Mouse (Mus musculus): Measurements from ENCODE around the gene Slc35g1. TPM values are rescaled to one million over a fixed set of nuclear protein-coding genes. Genes with fewer than 3 reads are reported as not detected.

The Slc35g1 gene
- polyA plus RNA-seq, 2 experiments: 3.4 to 4.1 TPM

- Histone ChIP-seq H3K4me1 (replicated peaks; ENCODE audit: control insufficient read depth in 2 of 2, insufficient read depth in 2 of 2, low read length in 1 of 2) (no peaks in the 10 kb centered on the region), H3K4me2 (ENCODE audit: low read depth) (no peak overlapping the region), H3K4me3 (ENCODE audit: insufficient read depth in 1 of 2, low read depth in 2 of 2, low read length in 2 of 2) (no peak overlapping the region), H3K36me3 (replicated peaks; ENCODE audit: control insufficient read depth, insufficient read depth, low read depth) (no peaks in the 10 kb centered on the region), H3K27me3 (ENCODE audit: control insufficient read depth, insufficient read depth, low read length) (no peaks in the 10 kb centered on the region), H3K9ac (replicated peaks) (no peak overlapping the region), H3K9me3 (ENCODE audit: control insufficient read depth, low read length) (no peaks in the 10 kb centered on the region), H3K27ac (no peak overlapping the region)
- DNase-seq (ENCODE audit: low read depth in 3 of 3, low spot score in 3 of 3) (peak in 2 of 3 experiments; percentile 14 to 17), ATAC-seq (ENCODE audit: insufficient read depth) (no peak)
- 25% methylated on average over 6 of the region's 6 CpGs for whole genome bisulfite sequencing (ENCODE audit: insufficient replicate concordance)
- TF ChIP-seq EP300 (IDR thresholded peaks at IDR 0.05; ENCODE audit: low read depth) (no peak), CTCF (IDR thresholded peaks at IDR 0.05; ENCODE audit: low read depth) (peak; percentile 72)
Measured at GRCm38 (mm10) chr19:38352495-38353130, 43.2 kb upstream of the Slc35g1 start.

- DNase-seq (ENCODE audit: low read depth in 3 of 3, low spot score in 3 of 3): no peak
- no peaks in the 10 kb centered on the region for H3K9me3 ChIP-seq (ENCODE audit: control insufficient read depth, low read length)
- TF ChIP-seq EP300 (IDR thresholded peaks at IDR 0.05; ENCODE audit: low read depth): no peak
- TF ChIP-seq CTCF (IDR thresholded peaks at IDR 0.05; ENCODE audit: low read depth): no peak
- WGBS (ENCODE audit: insufficient replicate concordance): 53% methylated on average over 1 of the region's 1 CpGs
- no peak for ATAC-seq (ENCODE audit: insufficient read depth)
- H3K36me3 ChIP-seq (replicated peaks; ENCODE audit: control insufficient read depth, insufficient read depth, low read depth): no peaks in the 10 kb centered on the region
- H3K4me1 ChIP-seq (replicated peaks; ENCODE audit: control insufficient read depth in 2 of 2, insufficient read depth in 2 of 2, low read length in 1 of 2): no peaks in the 10 kb centered on the region
- no peak overlapping the region for H3K4me2 ChIP-seq (ENCODE audit: low read depth)
- no peaks in the 10 kb centered on the region for H3K27me3 ChIP-seq (ENCODE audit: control insufficient read depth, insufficient read depth, low read length)
- no peak overlapping the region for H3K27ac ChIP-seq
- no peak overlapping the region for H3K9ac ChIP-seq (replicated peaks)
- H3K4me3 ChIP-seq (ENCODE audit: insufficient read depth in 1 of 2, low read depth in 2 of 2, low read length in 2 of 2): no peak overlapping the region
Measured at GRCm38 (mm10) chr19:38354279-38354678, 41.5 kb upstream of the Slc35g1 start.

DNA sequence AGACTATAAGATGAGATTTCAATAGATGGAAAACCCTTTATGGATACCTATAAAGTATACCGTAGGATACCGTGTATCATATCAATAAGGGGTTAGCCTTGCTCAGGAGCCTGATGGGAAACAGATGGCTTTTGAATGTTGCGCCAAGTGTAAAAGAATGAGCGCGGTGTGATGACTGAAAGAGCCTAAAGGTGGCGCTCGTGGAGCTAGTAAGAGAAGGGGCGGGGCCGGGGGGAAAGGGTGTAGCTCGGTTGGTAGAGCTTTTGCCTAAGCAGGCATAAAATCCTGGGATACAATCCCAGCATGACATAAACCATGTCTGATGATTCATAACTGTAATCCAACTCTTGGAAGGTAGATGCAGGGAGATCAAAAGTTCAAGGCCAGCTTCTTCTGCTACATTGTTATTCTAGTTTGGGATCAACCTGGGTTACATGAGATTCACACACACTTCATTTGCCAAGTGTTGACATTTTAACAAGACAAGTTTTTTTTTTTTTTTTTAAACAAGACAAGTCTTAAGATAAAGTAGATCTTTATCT, 40.9 kb upstream of the Slc35g1 start:
- no peaks in the 10 kb centered on the region for H3K4me1 ChIP-seq (replicated peaks; ENCODE audit: control insufficient read depth in 2 of 2, insufficient read depth in 2 of 2, low read length in 1 of 2)
- H3K27me3 ChIP-seq (ENCODE audit: control insufficient read depth, insufficient read depth, low read length): no peaks in the 10 kb centered on the region
- 46% methylated on average over 10 of the region's 10 CpGs for WGBS (ENCODE audit: insufficient replicate concordance)
- no peaks in the 10 kb centered on the region for H3K36me3 ChIP-seq (replicated peaks; ENCODE audit: control insufficient read depth, insufficient read depth, low read depth)
- H3K4me2 ChIP-seq (ENCODE audit: low read depth): no peak overlapping the region
- no peak overlapping the region for H3K27ac ChIP-seq
- H3K9me3 ChIP-seq (ENCODE audit: control insufficient read depth, low read length): no peaks in the 10 kb centered on the region
- no peak overlapping the region for H3K9ac ChIP-seq (replicated peaks)
- TF ChIP-seq CTCF (IDR thresholded peaks at IDR 0.05; ENCODE audit: low read depth) (peak; percentile 37), EP300 (IDR thresholded peaks at IDR 0.05; ENCODE audit: low read depth) (no peak)
- ATAC-seq (ENCODE audit: insufficient read depth): no peak
- H3K4me3 ChIP-seq (ENCODE audit: insufficient read depth in 1 of 2, low read depth in 2 of 2, low read length in 2 of 2): no peak overlapping the region
- no peak for DNase-seq (ENCODE audit: low read depth in 3 of 3, low spot score in 3 of 3)

DNA sequence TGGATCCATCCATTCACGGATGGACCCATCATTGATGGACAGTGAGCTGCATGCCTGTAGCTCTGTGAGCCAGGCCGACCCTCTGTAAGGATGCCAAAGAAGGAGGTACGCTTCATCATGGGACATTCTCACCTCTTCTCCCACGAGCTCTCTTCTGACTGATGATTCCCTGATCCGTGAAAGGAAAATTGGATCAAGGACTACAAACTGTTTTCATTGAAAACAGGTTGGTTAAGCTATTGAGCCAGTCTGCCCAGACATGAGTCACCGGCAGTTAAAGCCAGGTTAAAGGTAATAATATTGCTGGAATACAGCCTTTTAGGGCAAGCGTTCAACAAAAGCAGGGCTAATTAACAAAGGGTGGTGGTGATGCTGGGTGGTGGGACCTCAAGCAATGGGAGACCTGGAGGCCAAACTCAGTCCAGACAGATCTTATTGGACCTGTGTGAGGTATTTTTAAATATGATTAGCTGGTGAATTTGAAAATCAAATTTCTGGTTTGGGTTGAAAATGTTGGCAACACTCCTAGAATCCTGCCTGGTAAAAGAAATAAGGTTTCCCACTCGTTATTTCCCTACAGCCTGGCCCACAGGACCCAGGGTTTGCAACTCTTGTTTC, 39.5 kb upstream of the Slc35g1 start:
- TF ChIP-seq CTCF (IDR thresholded peaks at IDR 0.05; ENCODE audit: low read depth): no peak
- no peak for TF ChIP-seq EP300 (IDR thresholded peaks at IDR 0.05; ENCODE audit: low read depth)
- no peak overlapping the region for H3K4me3 ChIP-seq (ENCODE audit: insufficient read depth in 1 of 2, low read depth in 2 of 2, low read length in 2 of 2)
- no peak overlapping the region for H3K9ac ChIP-seq (replicated peaks)
- H3K27me3 ChIP-seq (ENCODE audit: control insufficient read depth, insufficient read depth, low read length): no peaks in the 10 kb centered on the region
- 65% methylated on average over 8 of the region's 8 CpGs for WGBS (ENCODE audit: insufficient replicate concordance)
- no peak overlapping the region for H3K4me2 ChIP-seq (ENCODE audit: low read depth)
- H3K36me3 ChIP-seq (replicated peaks; ENCODE audit: control insufficient read depth, insufficient read depth, low read depth): no peaks in the 10 kb centered on the region
- H3K9me3 ChIP-seq (ENCODE audit: control insufficient read depth, low read length): no peaks in the 10 kb centered on the region
- H3K4me1 ChIP-seq (replicated peaks; ENCODE audit: control insufficient read depth in 2 of 2, insufficient read depth in 2 of 2, low read length in 1 of 2): no peaks in the 10 kb centered on the region
- no peak overlapping the region for H3K27ac ChIP-seq
- ATAC-seq (ENCODE audit: insufficient read depth) (no peak), DNase-seq (ENCODE audit: low read depth in 3 of 3, low spot score in 3 of 3) (no peak)

GRCm38 (mm10) chr19:38357956-38358623, 37.7 kb upstream of the Slc35g1 start:
- ATAC-seq (ENCODE audit: insufficient read depth): no peak
- Histone ChIP-seq H3K9ac (replicated peaks) (no peak overlapping the region), H3K4me3 (ENCODE audit: insufficient read depth in 1 of 2, low read depth in 2 of 2, low read length in 2 of 2) (no peak overlapping the region), H3K9me3 (ENCODE audit: control insufficient read depth, low read length) (no peaks in the 10 kb centered on the region), H3K27ac (no peak overlapping the region), H3K4me2 (ENCODE audit: low read depth) (no peak overlapping the region), H3K27me3 (ENCODE audit: control insufficient read depth, insufficient read depth, low read length) (no peaks in the 10 kb centered on the region), H3K36me3 (replicated peaks; ENCODE audit: control insufficient read depth, insufficient read depth, low read depth) (no peaks in the 10 kb centered on the region), H3K4me1 (replicated peaks; ENCODE audit: control insufficient read depth in 2 of 2, insufficient read depth in 2 of 2, low read length in 1 of 2) (no peaks in the 10 kb centered on the region)
- no peak for DNase-seq (ENCODE audit: low read depth in 3 of 3, low spot score in 3 of 3)
- TF ChIP-seq CTCF (IDR thresholded peaks at IDR 0.05; ENCODE audit: low read depth) (no peak), EP300 (IDR thresholded peaks at IDR 0.05; ENCODE audit: low read depth) (no peak)
- 47% methylated on average over 9 of the region's 9 CpGs for WGBS (ENCODE audit: insufficient replicate concordance)

All from liver, embryonic 14.5 days (tissue).